Mouse (Mus musculus) forebrain, embryonic 11.5 days (tissue): ENCODE measurements around the gene Sfxn1. TPM values are rescaled to one million over a fixed set of nuclear protein-coding genes. Genes with fewer than 3 reads are reported as not detected.

Experiments
- ATAC-seq: fragments of 200-750 bp; cut with Nextera tagmentation; replicated peaks from 2 replicates; pipeline ENCODE4 v1.8.0; 2017; ENCODE audit warnings: moderate TSS enrichment; ENCODE audit not compliant: low FRiP score
- DNase-seq: peaks from one replicate; pipeline ENCODE4 v3.0.0-alpha.2; 2017; ENCODE audit warnings: low spot score
- H3K27ac ChIP-seq: fragments of 300-500 bp; sonication (generic); 2 replicates; pipeline ENCODE4 v1.5.1; 2014; ENCODE audit warnings: low read depth, low read length
- H3K27me3 ChIP-seq: fragments of 300-500 bp; sonication (generic); 2 replicates; pipeline ENCODE4 v1.6.1; 2014; ENCODE audit warnings: mild to moderate bottlenecking, low read length, mixed read lengths; ENCODE audit not compliant: control insufficient read depth, insufficient read depth
- H3K36me3 ChIP-seq: fragments of 300-500 bp; sonication (generic); 2 replicates; pipeline ENCODE4 v1.6.1; 2014; ENCODE audit warnings: mild to moderate bottlenecking, low read length, moderate library complexity, mixed read lengths; ENCODE audit not compliant: control insufficient read depth, insufficient read depth
- H3K4me1 ChIP-seq: fragments of 300-500 bp; sonication (generic); replicated peaks from 2 replicates; pipeline ENCODE4 v1.6.1; 2014; ENCODE audit warnings: low read length, mixed read lengths; ENCODE audit not compliant: control insufficient read depth, insufficient read depth
- H3K4me2 ChIP-seq: fragments of 300-500 bp; sonication (generic); 2 replicates; pipeline ENCODE4 v1.6.1; 2014; ENCODE audit warnings: low read depth, mild to moderate bottlenecking, low read length, moderate library complexity, mixed read lengths; ENCODE audit not compliant: severe bottlenecking
- H3K4me3 ChIP-seq: fragments of 300-500 bp; sonication (generic); 2 replicates; pipeline ENCODE4 v1.5.1; 2014; ENCODE audit warnings: low read depth, low read length
- H3K9ac ChIP-seq: fragments of 300-500 bp; sonication (generic); 2 replicates; pipeline ENCODE4 v1.6.1; 2014; ENCODE audit warnings: low read length
- H3K9me3 ChIP-seq: fragments of 300-500 bp; sonication (generic); 2 replicates; pipeline ENCODE4 v1.6.1; 2016; ENCODE audit warnings: low read length, mixed read lengths; ENCODE audit not compliant: control insufficient read depth
- WGBS: fragments of 180-500 bp; shearing (Covaris S2); extraction: QIAGEN DNeasy Blood & Tissue Kit; methylation state at CpG from one replicate; pipeline ENCODE4 v1.1.7; 2014; 5-methylcytosine and 5-hydroxymethylcytosine counted together
- polyA plus RNA-seq: library from polyadenylated mRNA; unstranded; fragments of >200 nt; fragmentation: Nextera tagmentation; extraction: Ambion mirVana; gene quantifications from 2 replicates; pipeline ENCODE4 v1.2.1, GENCODE M21; 2014

Gene Sfxn1
- 94.5 and 96.9 TPM in 2 replicates for polyA plus RNA-seq

DNA sequence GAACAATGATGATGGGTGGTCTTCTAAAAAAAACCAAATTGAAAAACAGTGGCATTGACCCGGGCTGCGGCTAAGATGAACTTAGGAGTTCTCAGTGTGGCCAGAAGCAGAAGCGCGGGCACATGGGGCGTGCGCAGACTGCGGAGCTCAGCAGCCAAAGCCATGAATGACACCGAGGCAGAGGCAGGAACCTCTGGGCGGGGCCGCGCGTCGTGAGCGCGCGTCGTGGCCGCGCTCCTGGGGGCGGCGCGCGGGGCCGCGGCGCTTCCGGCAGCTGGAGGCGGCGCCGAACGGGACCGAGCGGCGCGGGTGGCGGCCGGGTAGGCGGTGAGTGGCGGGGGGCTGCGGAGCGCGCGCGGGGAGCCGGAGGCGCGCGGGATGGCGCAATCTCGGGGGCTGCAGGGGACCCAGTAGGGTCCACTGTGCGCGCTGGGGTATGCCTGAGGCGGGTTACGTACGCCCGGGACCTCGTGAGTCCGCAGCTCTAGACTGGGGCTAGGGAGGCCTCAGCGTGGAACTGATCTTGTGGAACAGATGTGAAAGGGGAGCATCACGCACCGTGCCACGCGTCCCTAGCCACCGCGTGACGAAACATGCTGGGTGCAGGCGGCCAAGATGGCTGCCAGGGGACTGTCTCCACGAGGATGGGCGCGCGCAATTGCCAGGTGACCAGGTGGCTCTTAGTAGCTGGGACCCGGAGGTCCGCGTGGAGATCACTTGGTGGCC is at the start of gene Sfxn1:
Gene Sfxn1 (plus strand): TSS at position 264 of the 726 bp plus-strand sequence.
- Histone ChIP-seq H3K36me3 (no peaks in the 10 kb centered on the region; the same call in 1 of the 2 replicates), H3K4me3 (peak within 1 kb of the TSS; percentile 75), H3K4me1 (no peaks in the 10 kb centered on the region; the same call in 1 of the 2 replicates), H3K9ac (peak within 1 kb of the TSS; percentile 92), H3K27ac (peak within 1 kb of the TSS; percentile 37; the same call in 1 of the 2 replicates), H3K9me3 (no peaks in the 10 kb centered on the region), H3K4me2 (peak within 1 kb of the TSS; percentile 61), H3K27me3 (no peaks in the 10 kb centered on the region)
- WGBS = 1% methylated on average over 71 of the region's 74 CpGs
- ATAC-seq (peak; percentile 83), DNase-seq (peak; percentile 88)

GRCm38 (mm10) chr13:54023311-54023710 is 48.4 kb upstream of the Sfxn1 start:
- Histone ChIP-seq H3K4me3 (no peak overlapping the region), H3K4me2 (no peak overlapping the region), H3K9ac (no peak overlapping the region), H3K27me3 (no peaks in the 10 kb centered on the region), H3K9me3 (no peaks in the 10 kb centered on the region), H3K4me1 (no peaks in the 10 kb centered on the region), H3K27ac (no peak overlapping the region), H3K36me3 (no peaks in the 10 kb centered on the region)
- 77% methylated on average over 5 of the region's 5 CpGs for WGBS
- ATAC-seq = no peak
- DNase-seq = no peak

- Histone ChIP-seq H3K9ac (no peak overlapping the region), H3K4me3 (no peak overlapping the region), H3K36me3 (no peaks in the 10 kb centered on the region), H3K4me1 (no peaks in the 10 kb centered on the region), H3K9me3 (no peaks in the 10 kb centered on the region), H3K4me2 (no peak overlapping the region), H3K27ac (no peak overlapping the region), H3K27me3 (no peaks in the 10 kb centered on the region)
- WGBS = 85% methylated on average over 7 of the region's 7 CpGs
- ATAC-seq (no peak), DNase-seq (no peak)
Observed at GRCm38 (mm10) chr13:54027079-54027478, 44.6 kb upstream of the Sfxn1 start.

DNA sequence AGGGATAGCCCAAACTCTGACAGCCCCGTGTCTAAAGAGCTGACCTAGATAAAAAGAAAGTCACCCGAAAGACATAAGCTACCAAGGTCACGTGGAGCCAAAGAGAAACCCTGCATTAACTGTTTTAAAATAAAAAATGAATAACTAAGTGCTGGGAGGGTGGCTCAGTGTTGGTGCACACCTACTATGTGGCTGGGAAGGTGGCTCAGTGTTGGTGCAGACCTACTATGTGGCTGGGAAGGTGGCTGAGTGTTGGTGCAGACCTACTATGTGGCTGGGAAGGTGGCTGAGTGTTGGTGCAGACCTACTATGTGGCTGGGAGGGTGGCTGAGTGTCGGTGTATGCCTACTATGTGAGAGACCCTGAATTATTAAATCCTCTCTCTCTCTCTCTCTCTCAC is 38.0 kb upstream of the Sfxn1 start:
- Histone ChIP-seq H3K27ac (no peak overlapping the region), H3K4me3 (no peak overlapping the region), H3K4me2 (no peak overlapping the region), H3K9ac (no peak overlapping the region), H3K36me3 (no peaks in the 10 kb centered on the region), H3K4me1 (no peaks in the 10 kb centered on the region), H3K9me3 (no peaks in the 10 kb centered on the region), H3K27me3 (no peaks in the 10 kb centered on the region)
- WGBS = 83% methylated on average over 4 of the region's 4 CpGs
- no peak for ATAC-seq
- DNase-seq = no peak

DNA sequence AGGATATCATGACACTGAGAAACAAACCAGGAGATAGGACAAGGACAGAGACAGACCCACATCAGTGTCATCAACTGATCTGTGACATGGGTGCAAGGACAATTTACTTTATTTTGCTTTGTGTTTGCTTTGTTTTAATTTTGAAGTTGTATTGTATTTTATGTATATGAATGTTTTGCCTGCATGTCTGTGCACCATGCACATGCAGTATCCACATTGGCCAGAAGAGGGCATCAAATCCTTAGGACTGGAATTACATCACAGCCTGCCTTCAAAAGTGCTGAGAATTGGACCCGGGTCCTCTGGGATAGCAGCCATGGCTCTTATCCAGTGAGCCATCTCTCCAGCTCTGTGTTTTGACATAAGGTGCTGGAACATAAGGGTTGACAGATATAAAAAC is 36.1 kb upstream of the Sfxn1 start:
- H3K27ac ChIP-seq = no peak overlapping the region
- H3K27me3 ChIP-seq = no peaks in the 10 kb centered on the region
- no peak overlapping the region for H3K4me3 ChIP-seq
- DNase-seq = no peak
- no peaks in the 10 kb centered on the region for H3K36me3 ChIP-seq
- ATAC-seq = no peak
- 73% methylated on average over 1 of the region's 1 CpGs for WGBS
- no peaks in the 10 kb centered on the region for H3K4me1 ChIP-seq
- H3K9me3 ChIP-seq = no peaks in the 10 kb centered on the region
- H3K9ac ChIP-seq = no peak overlapping the region
- no peak overlapping the region for H3K4me2 ChIP-seq

DNA sequence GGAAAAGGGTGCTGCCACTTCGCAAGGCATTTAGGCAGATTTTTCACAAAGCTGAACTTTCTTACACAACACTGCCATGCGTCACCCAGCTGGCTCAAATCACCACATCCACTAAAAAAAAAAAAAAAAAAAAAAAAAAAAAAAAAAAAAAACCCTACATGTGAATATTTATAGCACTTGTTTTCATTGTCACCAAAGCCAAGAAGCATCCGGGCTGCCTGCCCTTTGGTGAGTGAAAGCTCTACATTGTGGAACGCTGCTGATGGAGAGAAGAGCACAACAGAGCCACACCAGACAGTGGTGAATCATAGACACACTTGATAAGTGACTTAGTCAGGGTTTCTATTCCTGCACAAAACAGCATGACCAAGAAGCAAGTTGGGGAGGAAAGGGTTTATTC is 33.7 kb upstream of the Sfxn1 start:
- H3K27me3 ChIP-seq = no peaks in the 10 kb centered on the region
- WGBS = 94% methylated on average over 4 of the region's 4 CpGs
- H3K4me3 ChIP-seq = no peak overlapping the region
- ATAC-seq (no peak), DNase-seq (no peak)
- no peak overlapping the region for H3K4me2 ChIP-seq
- H3K27ac ChIP-seq = no peak overlapping the region
- no peaks in the 10 kb centered on the region for H3K4me1 ChIP-seq
- H3K9ac ChIP-seq = no peak overlapping the region
- H3K36me3 ChIP-seq = no peaks in the 10 kb centered on the region
- no peaks in the 10 kb centered on the region for H3K9me3 ChIP-seq

DNA sequence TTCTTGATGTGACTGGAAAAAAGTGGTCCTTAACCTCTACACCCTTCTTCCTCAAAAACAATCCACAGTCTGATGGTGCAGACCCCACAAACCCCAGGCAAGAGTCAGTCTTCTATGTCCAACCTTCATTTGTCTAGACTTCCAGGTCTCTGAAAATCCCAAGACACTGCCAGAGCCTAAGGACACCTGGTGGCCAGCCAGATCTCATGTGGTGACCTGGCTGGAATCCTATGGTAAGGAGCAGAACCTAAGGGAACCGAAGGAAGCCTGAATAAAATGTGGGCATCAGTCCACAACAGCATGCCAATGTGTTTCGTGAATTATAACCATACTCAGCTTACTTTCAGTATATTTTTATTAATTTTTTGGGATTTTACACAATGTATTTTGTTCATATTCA is 31.4 kb upstream of the Sfxn1 start:
- ATAC-seq (no peak), DNase-seq (no peak)
- Histone ChIP-seq H3K4me3 (no peak overlapping the region), H3K27ac (no peak overlapping the region), H3K27me3 (no peaks in the 10 kb centered on the region), H3K9ac (no peak overlapping the region), H3K4me1 (no peaks in the 10 kb centered on the region), H3K4me2 (no peak overlapping the region), H3K36me3 (no peaks in the 10 kb centered on the region), H3K9me3 (no peaks in the 10 kb centered on the region)
- 94% methylated on average over 2 of the region's 2 CpGs for WGBS

DNA sequence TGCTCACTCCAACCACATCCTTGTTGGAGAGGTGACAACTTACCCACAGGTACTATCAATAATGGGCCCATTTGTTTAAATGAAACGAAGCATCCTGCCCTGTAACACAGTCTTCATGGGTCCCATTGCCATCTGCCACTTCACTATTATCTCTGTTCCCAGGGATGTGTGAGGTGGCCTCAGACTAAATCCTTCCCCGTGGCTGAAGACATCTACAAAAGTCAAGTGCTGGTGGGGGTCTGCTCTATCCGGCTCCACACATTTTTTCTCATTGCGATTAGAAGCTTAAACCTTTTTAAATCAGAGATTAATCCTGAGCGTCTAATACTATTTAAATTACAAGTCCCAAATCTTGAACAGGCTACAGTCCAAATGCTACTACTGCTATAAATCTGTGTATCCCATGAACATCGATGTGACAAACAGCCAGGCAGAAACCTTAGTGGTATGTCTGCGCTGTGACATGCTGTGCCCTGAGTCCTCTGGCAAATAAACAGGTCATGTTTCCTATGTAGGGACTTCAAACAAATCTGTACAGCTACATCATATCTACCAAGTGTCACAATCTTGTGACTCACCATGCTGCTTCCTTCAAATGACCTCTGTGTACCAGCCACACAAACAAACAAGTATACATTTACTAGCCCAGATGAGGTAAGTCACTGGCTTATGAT is 22.9 kb upstream of the Sfxn1 start:
- ATAC-seq = no peak
- Histone ChIP-seq H3K4me2 (no peak overlapping the region), H3K9ac (no peak overlapping the region), H3K9me3 (no peaks in the 10 kb centered on the region), H3K4me1 (no peaks in the 10 kb centered on the region), H3K36me3 (no peaks in the 10 kb centered on the region), H3K27ac (no peak overlapping the region), H3K4me3 (no peak overlapping the region), H3K27me3 (peaks cover 3% of the 10 kb centered on the region)
- WGBS = 82% methylated on average over 7 of the region's 7 CpGs
- DNase-seq = no peak
